In the genomic region with DNA sequence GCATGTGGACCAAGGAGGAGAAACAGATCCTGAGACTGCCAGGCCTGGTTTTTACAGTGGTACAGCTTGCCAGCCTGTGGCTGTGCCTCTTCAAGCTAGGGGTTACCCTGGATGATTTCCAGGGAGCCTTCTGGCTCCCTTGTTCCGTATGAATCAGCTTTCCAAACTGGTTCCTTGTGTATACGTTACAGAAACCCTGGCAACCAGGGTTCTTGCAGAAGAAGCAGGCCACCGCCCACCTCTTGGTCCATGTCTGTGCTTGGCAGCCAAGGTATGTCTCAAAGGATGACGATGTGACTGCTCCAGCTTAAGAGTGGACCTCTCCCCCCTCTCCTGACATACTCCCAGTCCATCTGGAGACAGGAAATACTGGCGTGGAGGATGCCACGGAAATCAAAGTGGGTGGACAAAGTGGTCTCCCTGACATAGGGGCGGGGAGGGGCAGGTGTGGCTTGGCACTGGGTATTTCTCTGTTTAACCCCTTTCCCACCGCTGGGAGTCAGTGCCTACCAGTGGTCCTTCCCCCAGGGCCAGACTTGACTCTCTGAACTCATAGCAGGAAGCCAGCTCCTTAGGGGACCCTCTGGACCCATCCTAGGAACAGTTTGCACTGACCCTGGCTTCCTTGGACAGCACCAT, we compare ENCODE assay signal across 8 mouse cellular contexts. TPM values are rescaled to one million over a fixed set of nuclear protein-coding genes. Genes with fewer than 3 reads are reported as not detected.
DNase-seq lines count a peak whose midpoint lies in the region; ATAC-seq lines count a peak whose summit lies in the region.

No protein-coding gene starts in this region.

- H3K9me3 ChIP-seq in embryonic facial prominence, embryonic 10.5 days, result no peaks in the 10 kb centered on the region
- no peaks in the 10 kb centered on the region for H3K9me3 ChIP-seq in heart, embryonic 12.5 days (replicated peaks)
- no peaks in the 10 kb centered on the region for H3K9me3 ChIP-seq in kidney, embryonic 16.5 days (ENCODE audit: low read length)
- H3K9me3 ChIP-seq in liver, embryonic 16.5 days (replicated peaks; ENCODE audit: control insufficient read depth, low read length), result no peaks in the 10 kb centered on the region
- H3K9me3 ChIP-seq in neural tube, embryonic 15.5 days (replicated peaks), result no peaks in the 10 kb centered on the region

- ATAC-seq in heart, embryonic 12.5 days (ENCODE audit: insufficient number of reproducible peaks, low FRiP score), result no peak
- peak; percentile 4; the same call in 1 of the 2 replicates for ATAC-seq in kidney, embryonic 16.5 days (ENCODE audit: low FRiP score, low TSS enrichment)
- no peak for ATAC-seq in liver, embryonic 16.5 days (ENCODE audit: low read depth)
- peak; percentile 6 for ATAC-seq in neural tube, embryonic 15.5 days (ENCODE audit: low FRiP score)
- ATAC-seq in activated CD4-positive, CD25-positive, alpha-beta regulatory T cell, adult 4 months, result no peak

- no peak overlapping the region; the same call in 1 of the 2 replicates for H3K27ac ChIP-seq in embryonic facial prominence, embryonic 10.5 days (replicated peaks)
- no peak overlapping the region for H3K27ac ChIP-seq in heart, embryonic 12.5 days (ENCODE audit: poor library complexity, severe bottlenecking)
- peak overlapping the region; percentile 7; the same call in 1 of the 2 replicates for H3K27ac ChIP-seq in kidney, embryonic 16.5 days (ENCODE audit: low read length)
- H3K27ac ChIP-seq in liver, embryonic 16.5 days (ENCODE audit: low read length), result peak overlapping the region; percentile 85
- peak overlapping the region; percentile 85 for H3K27ac ChIP-seq in neural tube, embryonic 15.5 days (replicated peaks)

- H3K4me2 ChIP-seq in heart, embryonic 12.5 days, result peak overlapping the region; percentile 90
- H3K4me2 ChIP-seq in kidney, embryonic 16.5 days (replicated peaks; ENCODE audit: low read depth, low read length), result peak overlapping the region; percentile 85
- peak overlapping the region; percentile 97 for H3K4me2 ChIP-seq in liver, embryonic 16.5 days (ENCODE audit: low read depth, low read length)
- H3K4me2 ChIP-seq in neural tube, embryonic 15.5 days, result peak overlapping the region; percentile 87

- 26% methylated on average over 8 of the region's 8 CpGs for WGBS in embryonic facial prominence, embryonic 10.5 days
- WGBS in heart, embryonic 12.5 days, result 20% methylated on average over 8 of the region's 8 CpGs
- WGBS in kidney, embryonic 16.5 days, result 11% methylated on average over 8 of the region's 8 CpGs
- 29% methylated on average over 8 of the region's 8 CpGs for WGBS in liver, embryonic 16.5 days (ENCODE audit: insufficient replicate concordance)
- 17% methylated on average over 8 of the region's 8 CpGs for WGBS in neural tube, embryonic 15.5 days

- DNase-seq in 3134 (ENCODE audit: extremely low read depth, insufficient read length, low spot score) (peak; percentile 83), MEL-GATA-1-ER (ENCODE audit: extremely low read depth, low read depth) (peak; percentile 6)
- DNase-seq in embryonic facial prominence, embryonic 10.5 days (ENCODE audit: low spot score), result no peak

- H3K4me1 ChIP-seq in embryonic facial prominence, embryonic 10.5 days, result peaks cover 70% of the 10 kb centered on the region
- peaks cover 65% of the 10 kb centered on the region for H3K4me1 ChIP-seq in heart, embryonic 12.5 days (replicated peaks)
- H3K4me1 ChIP-seq in kidney, embryonic 16.5 days (ENCODE audit: insufficient read depth, low read length), result peaks cover 55% of the 10 kb centered on the region
- peaks cover 54% of the 10 kb centered on the region for H3K4me1 ChIP-seq in liver, embryonic 16.5 days (ENCODE audit: control insufficient read depth, low read depth, low read length)
- H3K4me1 ChIP-seq in neural tube, embryonic 15.5 days, result peaks cover 53% of the 10 kb centered on the region

- H3K36me3 ChIP-seq in embryonic facial prominence, embryonic 10.5 days (replicated peaks), result no peaks in the 10 kb centered on the region
- no peaks in the 10 kb centered on the region for H3K36me3 ChIP-seq in heart, embryonic 12.5 days
- no peaks in the 10 kb centered on the region for H3K36me3 ChIP-seq in kidney, embryonic 16.5 days (ENCODE audit: insufficient read depth, low read length)
- H3K36me3 ChIP-seq in liver, embryonic 16.5 days (ENCODE audit: control insufficient read depth, insufficient read depth), result no peaks in the 10 kb centered on the region
- no peaks in the 10 kb centered on the region for H3K36me3 ChIP-seq in neural tube, embryonic 15.5 days

- peak overlapping the region; percentile 79 for H3K9ac ChIP-seq in heart, embryonic 12.5 days
- H3K9ac ChIP-seq in kidney, embryonic 16.5 days (replicated peaks; ENCODE audit: low read length), result peak overlapping the region; percentile 77
- peak overlapping the region; percentile 76 for H3K9ac ChIP-seq in liver, embryonic 16.5 days (ENCODE audit: low read depth, low read length)
- H3K9ac ChIP-seq in neural tube, embryonic 15.5 days (replicated peaks), result peak overlapping the region; percentile 79

- H3K4me3 ChIP-seq in embryonic facial prominence, embryonic 10.5 days, result peak overlapping the region; percentile 79
- H3K4me3 ChIP-seq in heart, embryonic 12.5 days, result peak overlapping the region; percentile 75
- H3K4me3 ChIP-seq in kidney, embryonic 16.5 days (ENCODE audit: low read length), result peak overlapping the region; percentile 82
- H3K4me3 ChIP-seq in liver, embryonic 16.5 days (ENCODE audit: low read depth, low read length), result peak overlapping the region; percentile 74
- H3K4me3 ChIP-seq in neural tube, embryonic 15.5 days (replicated peaks), result peak overlapping the region; percentile 88

- peaks cover 25% of the 10 kb centered on the region for H3K27me3 ChIP-seq in embryonic facial prominence, embryonic 10.5 days (replicated peaks; ENCODE audit: low read depth, poor library complexity, severe bottlenecking)
- H3K27me3 ChIP-seq in heart, embryonic 12.5 days (replicated peaks), result no peaks in the 10 kb centered on the region
- no peaks in the 10 kb centered on the region for H3K27me3 ChIP-seq in kidney, embryonic 16.5 days (ENCODE audit: insufficient read depth, low read length)
- no peaks in the 10 kb centered on the region for H3K27me3 ChIP-seq in liver, embryonic 16.5 days (ENCODE audit: control insufficient read depth, insufficient read depth, low read depth, low read length)
- 0 out of 2 replicates have a peak, but pooled peaks cover 3% of the 10 kb centered on the region for H3K27me3 ChIP-seq in neural tube, embryonic 15.5 days (replicated peaks)

RNA-seq across cellular contexts. Expression of gene Per2, which starts 0.8 kb away (rescaled TPM):
- polyA plus RNA-seq in embryonic facial prominence, embryonic 10.5 days (2016; fragmentation: Nextera tagmentation; extraction: Ambion mirVana), result 1.3 and 2.0 TPM in 2 replicates
- 3.6 and 4.0 TPM in 2 replicates for polyA plus RNA-seq in heart, embryonic 12.5 days (2016; fragmentation: Nextera tagmentation; extraction: Ambion mirVana)
- 4.2 and 4.6 TPM in 2 replicates for polyA plus RNA-seq in kidney, embryonic 16.5 days (2015; fragmentation: Nextera tagmentation; extraction: Ambion mirVana)
- polyA plus RNA-seq in liver, embryonic 16.5 days (2015; fragmentation: Nextera tagmentation; extraction: Ambion mirVana), result 3.6 and 4.1 TPM in 2 replicates
- 4.9 and 5.3 TPM in 2 replicates for polyA plus RNA-seq in neural tube, embryonic 15.5 days (2015; fragmentation: Nextera tagmentation; extraction: Ambion mirVana)
- under 1 TPM; 0.52 to 0.89 TPM for polyA plus RNA-seq in activated CD4-positive, CD25-positive, alpha-beta regulatory T cell, adult 4 months (2017; shearing (Covaris generic))

RNA-seq across cellular contexts. Expression of gene Traf3ip1, which starts 36.1 kb away (rescaled TPM):
- polyA plus RNA-seq in embryonic facial prominence, embryonic 10.5 days (2016; fragmentation: Nextera tagmentation; extraction: Ambion mirVana), result 12.4 and 14.1 TPM in 2 replicates
- 4.8 and 6.0 TPM in 2 replicates for polyA plus RNA-seq in heart, embryonic 12.5 days (2016; fragmentation: Nextera tagmentation; extraction: Ambion mirVana)
- 10.7 and 11.3 TPM in 2 replicates for polyA plus RNA-seq in kidney, embryonic 16.5 days (2015; fragmentation: Nextera tagmentation; extraction: Ambion mirVana)
- polyA plus RNA-seq in liver, embryonic 16.5 days (2015; fragmentation: Nextera tagmentation; extraction: Ambion mirVana), result 1.5 and 2.0 TPM in 2 replicates
- polyA plus RNA-seq in neural tube, embryonic 15.5 days (2015; fragmentation: Nextera tagmentation; extraction: Ambion mirVana), result 10.0 and 10.3 TPM in 2 replicates
- polyA plus RNA-seq in activated CD4-positive, CD25-positive, alpha-beta regulatory T cell, adult 4 months (2017; shearing (Covaris generic)), result 1 to 10 TPM; 3.0 to 3.1 TPM

RNA-seq across cellular contexts. Expression of gene Hes6, which starts 44.5 kb away (rescaled TPM):
- 136 and 144 TPM in 2 replicates for polyA plus RNA-seq in embryonic facial prominence, embryonic 10.5 days (2016; fragmentation: Nextera tagmentation; extraction: Ambion mirVana)
- 63.6 and 65.4 TPM in 2 replicates for polyA plus RNA-seq in heart, embryonic 12.5 days (2016; fragmentation: Nextera tagmentation; extraction: Ambion mirVana)
- 69.0 and 72.2 TPM in 2 replicates for polyA plus RNA-seq in kidney, embryonic 16.5 days (2015; fragmentation: Nextera tagmentation; extraction: Ambion mirVana)
- 18.6 and 19.7 TPM in 2 replicates for polyA plus RNA-seq in liver, embryonic 16.5 days (2015; fragmentation: Nextera tagmentation; extraction: Ambion mirVana)
- polyA plus RNA-seq in neural tube, embryonic 15.5 days (2015; fragmentation: Nextera tagmentation; extraction: Ambion mirVana), result 114 and 172 TPM in 2 replicates
- 10 to 100 TPM; 14.6 to 17.3 TPM for polyA plus RNA-seq in activated CD4-positive, CD25-positive, alpha-beta regulatory T cell, adult 4 months (2017; shearing (Covaris generic))

RNA-seq across cellular contexts. Expression of gene Ilkap, which starts 59.7 kb away (rescaled TPM):
- polyA plus RNA-seq in embryonic facial prominence, embryonic 10.5 days (2016; fragmentation: Nextera tagmentation; extraction: Ambion mirVana), result 175 and 177 TPM in 2 replicates
- 104 and 106 TPM in 2 replicates for polyA plus RNA-seq in heart, embryonic 12.5 days (2016; fragmentation: Nextera tagmentation; extraction: Ambion mirVana)
- polyA plus RNA-seq in kidney, embryonic 16.5 days (2015; fragmentation: Nextera tagmentation; extraction: Ambion mirVana), result 140 and 143 TPM in 2 replicates
- polyA plus RNA-seq in liver, embryonic 16.5 days (2015; fragmentation: Nextera tagmentation; extraction: Ambion mirVana), result 57.6 and 63.2 TPM in 2 replicates
- polyA plus RNA-seq in neural tube, embryonic 15.5 days (2015; fragmentation: Nextera tagmentation; extraction: Ambion mirVana), result 144 and 149 TPM in 2 replicates
- 10 to 100 TPM; 37.7 to 41.9 TPM for polyA plus RNA-seq in activated CD4-positive, CD25-positive, alpha-beta regulatory T cell, adult 4 months (2017; shearing (Covaris generic))

Comparison
In these comparisons a context has a peak if more than half of its experiments do, and no peak if none do; other contexts are left out.
1. H3K27ac ChIP-seq: peak in kidney, embryonic 16.5 days (single experiment), liver, embryonic 16.5 days (single experiment) and neural tube, embryonic 15.5 days (single experiment); none in embryonic facial prominence, embryonic 10.5 days (single experiment) and heart, embryonic 12.5 days (single experiment).
2. ATAC-seq: peak in kidney, embryonic 16.5 days (single experiment) and neural tube, embryonic 15.5 days (single experiment); none in heart, embryonic 12.5 days (single experiment), liver, embryonic 16.5 days (single experiment) and activated CD4-positive, CD25-positive, alpha-beta regulatory T cell, adult 4 months (single experiment).
3. Peak in every context shown above with its lines, with median percentiles within 50 percentile points of each other: H3K4me3 ChIP-seq, H3K4me2 ChIP-seq and H3K9ac ChIP-seq.